Mouse (Mus musculus): ENCODE measurements at regions not wholly inside any gene's neighbourhood (a gene's known extent, or its start where the extent isn't known, plus 50 kb on each side); places are given as distances from the start of the nearest gene placed in this dataset.
"Not testable (repeated sequence)": the region's sequence is repeated elsewhere in the genome, so short reads cannot be mapped to it uniquely, and the experiment has no call there.

GRCm38 (mm10) chr17:69563165-69563564 is 124.0 kb downstream of the Akain1 start:
- DNase-seq (ENCODE audit: low spot score in 2 of 2) = peak; percentile 48 to 66

GRCm38 (mm10) chr17:69571070-69571669 is 132.0 kb downstream of the Akain1 start:
- DNase-seq (ENCODE audit: low spot score in 2 of 2) = not testable (repeated sequence)

GRCm38 (mm10) chr17:69590553-69590952 is 151.4 kb downstream of the Akain1 start:
- DNase-seq (ENCODE audit: low spot score in 2 of 2) = no peak

- DNase-seq (ENCODE audit: low spot score in 2 of 2) = no peak
These were observed 158.7 kb downstream of the Akain1 start for GRCm38 (mm10) chr17:69597773-69598295.

GRCm38 (mm10) chr17:69598461-69598860 is 159.3 kb downstream of the Akain1 start:
- peak; percentile 18 for DNase-seq (ENCODE audit: low spot score in 2 of 2)

GRCm38 (mm10) chr17:69603596-69603995 is 164.5 kb downstream of the Akain1 start:
- no peak for DNase-seq (ENCODE audit: low spot score in 2 of 2)

DNA sequence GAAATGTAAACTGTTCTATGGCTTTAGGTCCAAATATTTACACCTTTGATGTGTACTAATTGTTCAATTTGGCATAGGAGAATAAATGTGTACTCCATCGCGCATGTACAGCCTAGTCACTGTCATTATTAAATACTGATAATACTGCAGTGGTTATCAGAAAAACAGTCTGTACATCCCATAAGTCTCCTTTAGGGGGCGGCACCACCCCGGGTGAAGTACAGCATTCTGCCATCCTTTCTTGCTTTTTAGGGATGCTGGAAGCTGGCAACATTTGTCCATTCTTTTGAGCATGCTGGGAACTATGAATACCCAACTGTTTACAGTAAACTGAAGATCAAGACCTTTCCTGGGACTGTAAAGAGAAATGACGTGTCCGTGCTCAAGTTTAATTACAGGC is 165.6 kb downstream of the Akain1 start:
- peak; percentile 29 to 65 for DNase-seq (ENCODE audit: low spot score in 2 of 2)

- no peak for DNase-seq (ENCODE audit: low spot score in 2 of 2)
These were observed 166.3 kb downstream of the Akain1 start for GRCm38 (mm10) chr17:69605458-69605857.

DNA sequence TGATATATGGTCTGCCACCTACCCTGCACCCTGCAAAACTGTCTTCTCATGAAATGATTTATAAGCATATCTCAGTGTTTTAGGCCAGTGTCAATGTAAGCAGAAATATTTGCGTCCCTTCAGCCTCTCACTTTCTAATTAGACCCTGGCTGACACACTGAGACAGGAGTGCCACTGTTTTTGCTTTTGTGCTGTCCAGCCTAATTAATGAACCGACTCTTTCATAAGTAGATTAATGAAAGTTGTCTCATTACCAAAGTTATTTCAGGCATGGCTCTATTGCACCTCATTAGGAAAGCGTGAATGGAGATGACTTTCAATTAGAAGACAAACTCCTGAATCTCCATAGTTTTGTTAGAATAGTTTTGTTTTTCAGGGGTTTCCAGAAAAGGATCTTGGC is 192.3 kb downstream of the Akain1 start:
- no peak for DNase-seq (ENCODE audit: low spot score in 2 of 2)

- DNase-seq (ENCODE audit: low spot score in 2 of 2) = not testable (repeated sequence)
These were observed 211.4 kb downstream of the Akain1 start for GRCm38 (mm10) chr17:69650496-69650895.

GRCm38 (mm10) chr17:69654586-69654985 is 215.5 kb downstream of the Akain1 start:
- DNase-seq (ENCODE audit: low spot score in 2 of 2) = no peak

- DNase-seq (ENCODE audit: low spot score in 2 of 2) = peak; percentile 62 to 67
These were observed 233.4 kb downstream of the Akain1 start for GRCm38 (mm10) chr17:69672530-69672929.

- DNase-seq (ENCODE audit: low spot score in 2 of 2) = peak; percentile 13 to 22
These were observed 244.0 kb downstream of the Akain1 start for GRCm38 (mm10) chr17:69683091-69683490.

- DNase-seq (ENCODE audit: low spot score in 2 of 2) = no peak
These were observed 246.6 kb downstream of the Akain1 start for GRCm38 (mm10) chr17:69685625-69686257.

DNA sequence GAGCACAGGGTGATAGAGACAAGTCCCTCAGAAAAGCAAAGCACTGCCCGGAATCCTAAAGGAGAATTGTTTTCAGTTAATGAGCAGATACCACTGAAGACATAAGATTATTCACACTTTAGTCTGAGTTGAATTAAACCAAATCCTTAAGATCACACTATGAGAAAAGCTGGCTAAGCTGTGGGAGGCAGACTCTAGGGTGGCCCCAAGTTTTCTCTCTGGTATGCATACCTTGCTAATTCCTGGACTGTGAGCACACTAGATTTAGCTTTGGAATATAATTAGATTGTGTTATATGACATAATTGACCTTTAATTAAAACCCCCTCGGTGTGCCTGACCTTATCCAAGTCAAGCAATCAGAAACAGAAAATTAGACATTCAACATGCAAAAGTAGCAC is 247.3 kb downstream of the Akain1 start:
- no peak for DNase-seq (ENCODE audit: low spot score in 2 of 2)

DNA sequence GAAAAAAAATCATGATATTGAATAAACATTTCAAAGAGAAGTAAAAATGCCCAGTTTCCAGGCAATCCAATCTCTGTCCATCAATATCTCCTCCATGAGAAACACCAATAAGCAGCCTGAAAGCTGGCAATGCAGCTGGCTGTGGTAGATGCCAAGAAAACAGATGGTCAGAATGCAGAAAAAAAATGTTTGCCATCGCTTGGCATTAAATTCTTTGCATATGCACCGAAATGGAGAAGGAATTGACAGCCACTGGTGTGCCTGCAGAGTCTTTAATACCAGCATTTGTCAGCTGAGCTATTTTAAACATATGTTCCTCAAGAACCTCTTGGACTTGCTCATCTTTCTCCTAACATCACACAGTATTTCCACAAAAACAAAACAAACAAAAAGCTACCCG is 256.2 kb downstream of the Akain1 start:
- DNase-seq (ENCODE audit: low spot score in 2 of 2) = peak; percentile 71 to 74

GRCm38 (mm10) chr17:69727325-69727724 is 241.5 kb upstream of the Dlgap1 start:
- no peak for DNase-seq (ENCODE audit: low spot score in 2 of 2)

GRCm38 (mm10) chr17:69732981-69733380 is 235.9 kb upstream of the Dlgap1 start:
- peak; percentile 5 to 8 for DNase-seq (ENCODE audit: low spot score in 2 of 2)

- DNase-seq (ENCODE audit: low spot score in 2 of 2) = no peak
These were observed 232.3 kb upstream of the Dlgap1 start for GRCm38 (mm10) chr17:69736379-69737096.

DNA sequence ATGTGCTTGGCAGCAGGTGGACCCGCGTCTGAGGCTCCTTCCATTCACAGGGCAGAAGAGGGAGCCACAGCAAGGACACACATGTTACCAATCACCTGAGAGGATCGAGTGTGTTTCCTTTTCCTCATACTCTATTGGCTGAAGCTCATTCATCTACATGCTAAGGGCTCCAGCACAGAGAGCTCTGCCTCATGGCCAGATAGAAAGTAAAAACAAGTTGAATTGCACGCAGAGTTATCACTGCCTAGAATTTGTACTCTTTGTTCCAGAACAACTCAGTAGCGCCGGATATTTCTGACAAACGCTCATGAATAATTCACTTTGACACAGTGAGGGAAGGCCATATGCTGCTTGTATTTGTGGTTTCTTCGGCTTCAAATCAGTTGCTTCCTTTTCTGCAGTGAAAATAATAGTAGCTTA is 199.9 kb upstream of the Dlgap1 start:
- DNase-seq (ENCODE audit: low spot score in 2 of 2) = peak; percentile 67 to 78

DNA sequence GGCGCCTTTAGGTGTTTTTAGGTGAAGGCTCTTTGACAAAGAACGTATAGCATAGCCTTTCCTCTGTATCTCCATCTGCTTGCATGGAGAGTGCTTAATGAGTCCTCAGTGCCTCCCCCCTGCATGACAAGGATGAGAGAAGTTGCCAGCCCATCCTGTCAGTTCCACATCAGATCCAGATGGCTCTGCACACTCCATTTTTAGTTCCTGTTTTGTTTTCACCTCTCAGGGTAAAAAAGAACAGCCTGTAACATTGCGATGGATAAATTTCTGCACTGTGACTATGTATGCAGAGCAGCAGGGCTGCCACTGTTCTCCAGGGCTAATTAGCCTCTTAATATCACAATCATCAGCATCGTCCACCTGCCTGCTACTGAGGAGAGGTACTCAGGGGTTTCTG is 198.8 kb upstream of the Dlgap1 start:
- DNase-seq (ENCODE audit: low spot score in 2 of 2) = peak; percentile 64 to 74

GRCm38 (mm10) chr17:69781201-69781600 is 187.7 kb upstream of the Dlgap1 start:
- DNase-seq (ENCODE audit: low spot score in 2 of 2) = no peak
